Mouse (Mus musculus) liver, embryonic 11.5 days (tissue): ENCODE results near the gene Syngr3. TPM values are rescaled to one million over a fixed set of nuclear protein-coding genes. Genes with fewer than 3 reads are reported as not detected.

Source experiments
- ATAC-seq: fragments of 200-750 bp; cut with Nextera tagmentation; replicated peaks from 2 replicates; pipeline ENCODE4 v1.8.0; 2017; ENCODE audit warnings: moderate number of reproducible peaks, mild to moderate bottlenecking, moderate TSS enrichment, moderate library complexity; ENCODE audit not compliant: low FRiP score
- DNase-seq: peaks from one replicate; pipeline ENCODE4 v3.0.0-alpha.2; 2017; ENCODE audit warnings: low spot score
- H3K27ac ChIP-seq: fragments of 300-500 bp; sonication (generic); 2 replicates; pipeline ENCODE4 v1.5.1; 2014; ENCODE audit warnings: mild to moderate bottlenecking, low read depth, low read length, control low read depth
- H3K27me3 ChIP-seq: fragments of 300-500 bp; sonication (generic); replicated peaks from 2 replicates; pipeline ENCODE4 v1.6.1; 2014; ENCODE audit warnings: low read length, mixed read lengths; ENCODE audit not compliant: control insufficient read depth, insufficient read depth
- H3K36me3 ChIP-seq: fragments of 300-500 bp; sonication (generic); 2 replicates; pipeline ENCODE4 v1.6.1; 2014; ENCODE audit warnings: mild to moderate bottlenecking, low read length, moderate library complexity, mixed read lengths; ENCODE audit not compliant: control insufficient read depth, insufficient read depth
- H3K4me1 ChIP-seq: fragments of 300-500 bp; sonication (generic); replicated peaks from 2 replicates; pipeline ENCODE4 v1.6.1; 2014; ENCODE audit warnings: low read length, mixed read lengths; ENCODE audit not compliant: control insufficient read depth, insufficient read depth
- H3K4me2 ChIP-seq: fragments of 300-500 bp; sonication (generic); 2 replicates; pipeline ENCODE4 v1.6.1; 2014; ENCODE audit warnings: mild to moderate bottlenecking, control low read depth, moderate library complexity
- H3K4me3 ChIP-seq: fragments of 300-500 bp; sonication (generic); 2 replicates; pipeline ENCODE4 v1.5.1; 2014; ENCODE audit warnings: low read depth, low read length, control low read depth
- H3K9ac ChIP-seq: fragments of 300-500 bp; sonication (generic); 2 replicates; pipeline ENCODE4 v1.6.1; 2014; ENCODE audit warnings: low read depth, low read length, control low read depth
- H3K9me3 ChIP-seq: fragments of 300-500 bp; sonication (generic); 2 replicates; pipeline ENCODE4 v1.6.1; 2016; ENCODE audit warnings: low read length, inconsistent platforms, mixed read lengths; ENCODE audit not compliant: control insufficient read depth
- WGBS: fragments of 180-500 bp; shearing (Covaris S2); extraction: QIAGEN DNeasy Blood & Tissue Kit; methylation state at CpG from one replicate; pipeline ENCODE4 v1.1.7; 2014; 5-methylcytosine and 5-hydroxymethylcytosine counted together
- polyA plus RNA-seq: library from polyadenylated mRNA; unstranded; fragments of >200 nt; fragmentation: Nextera tagmentation; extraction: Ambion mirVana; gene quantifications from 2 replicates; pipeline ENCODE4 v1.2.1, GENCODE M21; 2014

Gene Syngr3
- polyA plus RNA-seq, 1 experiment from 2014 or later = 0.49 TPM

DNA sequence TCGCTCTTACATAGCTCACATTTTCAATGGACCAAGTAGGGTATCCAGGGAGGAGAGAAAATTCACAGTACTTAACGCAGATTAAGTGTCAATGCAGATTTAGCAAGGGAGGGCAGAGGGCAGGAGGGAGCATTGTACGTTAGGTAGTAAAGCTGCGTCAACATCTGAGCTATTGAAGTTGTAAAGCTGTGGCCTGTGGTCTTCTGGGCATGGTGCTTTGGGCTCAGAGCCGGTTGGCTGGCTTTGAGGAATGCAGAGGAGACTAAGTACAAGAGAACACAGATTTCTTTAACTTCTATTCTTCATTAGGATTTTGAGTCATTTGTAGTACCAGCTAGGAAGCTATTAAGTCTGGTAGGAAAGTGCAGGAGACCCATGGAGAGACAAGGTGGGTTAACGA is 25.8 kb upstream of the Syngr3 start:
- peaks cover 6% of the 10 kb centered on the region for H3K36me3 ChIP-seq
- no peaks in the 10 kb centered on the region for H3K27me3 ChIP-seq
- H3K4me1 ChIP-seq = peaks cover 8% of the 10 kb centered on the region
- no peak overlapping the region for H3K4me3 ChIP-seq
- no peak for ATAC-seq
- WGBS = 84% methylated on average over 6 of the region's 6 CpGs
- H3K9ac ChIP-seq = no peak overlapping the region
- no peaks in the 10 kb centered on the region for H3K9me3 ChIP-seq
- no peak for DNase-seq
- no peak overlapping the region for H3K27ac ChIP-seq
- no peak overlapping the region for H3K4me2 ChIP-seq

DNA sequence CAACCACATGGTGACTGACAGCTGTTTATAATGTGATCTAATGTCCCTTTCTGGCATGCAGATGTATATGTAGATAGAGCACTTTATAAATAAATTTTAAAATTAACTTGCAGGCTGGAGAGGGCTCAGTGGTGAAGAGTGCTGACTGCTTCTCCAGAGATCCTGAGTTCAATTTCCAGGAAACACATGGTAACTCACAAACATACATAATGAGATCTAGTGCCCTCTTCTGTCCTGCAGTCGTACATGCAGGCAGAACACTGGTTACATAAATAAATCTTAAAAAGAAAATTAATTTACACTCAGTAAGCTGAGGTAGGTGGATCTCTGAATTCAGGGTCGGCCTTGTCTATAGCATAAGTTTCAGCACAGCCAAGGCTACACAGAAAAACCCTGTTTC is 18.9 kb upstream of the Syngr3 start:
- ATAC-seq = no peak
- peaks cover 16% of the 10 kb centered on the region; the same call in 1 of the 2 replicates for H3K36me3 ChIP-seq
- H3K4me2 ChIP-seq = peak overlapping the region; percentile 73
- H3K27me3 ChIP-seq = no peaks in the 10 kb centered on the region
- H3K27ac ChIP-seq = no peak overlapping the region
- WGBS = 20% methylated on average over 2 of the region's 2 CpGs
- H3K9me3 ChIP-seq = no peaks in the 10 kb centered on the region
- no peak for DNase-seq
- H3K9ac ChIP-seq = no peak overlapping the region
- peaks cover 12% of the 10 kb centered on the region; the same call in 1 of the 2 replicates for H3K4me1 ChIP-seq
- H3K4me3 ChIP-seq = peak overlapping the region; percentile 55

- H3K36me3 ChIP-seq = peaks cover 18% of the 10 kb centered on the region; the same call in 1 of the 2 replicates
- peaks cover 12% of the 10 kb centered on the region; the same call in 1 of the 2 replicates for H3K4me1 ChIP-seq
- DNase-seq (peak; percentile 64), ATAC-seq (peak; percentile 50)
- WGBS = 4% methylated on average over 24 of the region's 24 CpGs
- H3K27me3 ChIP-seq = no peaks in the 10 kb centered on the region
- H3K4me3 ChIP-seq = peak overlapping the region; percentile 55
- no peaks in the 10 kb centered on the region for H3K9me3 ChIP-seq
- H3K4me2 ChIP-seq = peak overlapping the region; percentile 73
- peak overlapping the region; percentile 60 for H3K9ac ChIP-seq
- H3K27ac ChIP-seq = peak overlapping the region; percentile 40
These were observed 18.2 kb upstream of the Syngr3 start for GRCm38 (mm10) chr17:24707801-24708425.

DNA sequence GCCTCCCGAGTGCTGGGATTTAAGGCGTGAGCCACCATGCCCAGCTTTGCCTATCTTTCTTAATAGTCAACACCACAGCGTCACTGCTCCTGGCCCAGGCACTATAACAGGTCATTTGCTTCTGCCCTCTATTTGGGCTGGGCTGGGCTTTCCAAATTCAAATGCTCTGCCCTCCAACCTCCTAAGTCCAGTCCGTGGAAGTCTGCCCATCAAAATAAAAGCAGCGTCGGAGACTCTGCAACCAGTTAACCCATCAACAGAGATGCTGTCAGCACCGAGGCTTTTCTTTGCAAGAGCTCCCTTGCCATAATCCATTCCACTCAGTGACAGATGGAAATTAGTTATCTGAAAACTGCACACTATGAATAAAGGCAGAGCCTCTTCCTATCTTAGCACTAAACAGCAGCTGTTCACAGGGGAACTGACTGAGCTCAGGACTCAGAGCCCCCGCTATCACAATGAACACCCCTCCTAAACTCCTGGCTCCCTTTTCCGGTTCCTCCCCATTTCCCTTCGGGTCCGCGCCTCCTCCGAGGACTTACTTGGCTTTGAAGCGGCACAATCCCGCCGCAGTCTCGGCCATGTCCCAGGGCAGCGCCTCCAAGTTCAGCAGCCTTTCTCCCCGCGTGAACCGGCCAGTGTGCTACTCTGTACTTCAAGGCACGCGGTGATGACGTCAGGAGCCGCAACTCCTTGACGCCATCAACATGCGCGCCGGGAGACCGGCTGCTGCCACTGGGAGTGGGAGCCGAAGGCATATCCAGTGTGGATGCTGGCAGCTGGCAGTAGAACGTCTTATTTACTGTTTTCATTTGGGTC is 17.4 kb upstream of the Syngr3 start, which contains the start of gene Tbl3:
Gene Tbl3 (minus strand): TSS at position 679 of the 819 bp plus-strand sequence.
- WGBS = 3% methylated on average over 32 of the region's 32 CpGs
- Histone ChIP-seq H3K9ac (peak within 1 kb of the TSS; percentile 60), H3K4me3 (peak within 1 kb of the TSS; percentile 55)

GRCm38 (mm10) chr17:24705821-24706220 is 16.1 kb upstream of the Syngr3 start:
- Histone ChIP-seq H3K9ac (no peak overlapping the region), H3K27ac (no peak overlapping the region), H3K9me3 (no peaks in the 10 kb centered on the region), H3K4me1 (peaks cover 12% of the 10 kb centered on the region; the same call in 1 of the 2 replicates), H3K27me3 (no peaks in the 10 kb centered on the region), H3K4me2 (peak overlapping the region; percentile 73; the same call in 1 of the 2 replicates), H3K36me3 (peaks cover 35% of the 10 kb centered on the region; the same call in 1 of the 2 replicates), H3K4me3 (peak overlapping the region; percentile 55; the same call in 1 of the 2 replicates)
- WGBS = 92% methylated on average over 3 of the region's 3 CpGs
- ATAC-seq (no peak), DNase-seq (no peak)

More for the DNA sequence above, 17.4 kb upstream of the Syngr3 start, which contains the start of gene Tbl3:
- ATAC-seq (peak; percentile 84), DNase-seq (peak; percentile 94)
- no peaks in the 10 kb centered on the region for H3K27me3 ChIP-seq
- H3K36me3 ChIP-seq = peaks cover 22% of the 10 kb centered on the region; the same call in 1 of the 2 replicates
- H3K9me3 ChIP-seq = no peaks in the 10 kb centered on the region
- H3K27ac ChIP-seq = peak within 1 kb of the TSS; percentile 40
- H3K4me2 ChIP-seq = peak within 1 kb of the TSS; percentile 73
- H3K4me1 ChIP-seq = peaks cover 12% of the 10 kb centered on the region; the same call in 1 of the 2 replicates

DNA sequence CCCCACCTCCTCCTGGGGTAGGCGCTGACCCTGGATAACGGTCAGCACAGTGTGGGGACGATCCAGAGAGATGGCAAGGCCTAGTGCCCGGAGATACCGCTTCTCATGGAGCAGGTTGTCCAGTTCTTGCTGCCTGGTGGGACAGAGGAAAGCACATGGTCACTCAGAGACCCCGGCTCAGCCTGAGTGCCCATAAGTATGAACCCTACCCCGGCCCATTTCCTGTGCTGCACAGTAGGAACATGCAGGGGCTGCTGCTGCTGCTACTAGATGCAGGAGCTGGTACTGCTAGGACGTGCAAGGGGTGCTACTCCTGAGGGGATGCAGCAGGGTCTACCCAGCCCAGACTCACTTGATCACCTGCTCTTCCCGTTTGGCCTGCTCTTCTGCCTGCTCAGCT is 11.5 kb upstream of the Syngr3 start:
- H3K36me3 ChIP-seq = peaks cover 45% of the 10 kb centered on the region; the same call in 1 of the 2 replicates
- H3K4me1 ChIP-seq = peaks cover 16% of the 10 kb centered on the region
- DNase-seq = no peak
- H3K27me3 ChIP-seq = no peaks in the 10 kb centered on the region
- no peak overlapping the region for H3K27ac ChIP-seq
- 88% methylated on average over 9 of the region's 9 CpGs for WGBS
- no peak overlapping the region for H3K4me2 ChIP-seq
- H3K4me3 ChIP-seq = no peak overlapping the region
- no peak for ATAC-seq
- no peak overlapping the region for H3K9ac ChIP-seq
- H3K9me3 ChIP-seq = no peaks in the 10 kb centered on the region

- Histone ChIP-seq H3K9me3 (no peaks in the 10 kb centered on the region), H3K4me3 (no peak overlapping the region), H3K4me2 (no peak overlapping the region), H3K36me3 (peaks cover 36% of the 10 kb centered on the region; the same call in 1 of the 2 replicates), H3K9ac (no peak overlapping the region), H3K27ac (peak overlapping the region; percentile 3; the same call in 1 of the 2 replicates), H3K4me1 (peaks cover 16% of the 10 kb centered on the region), H3K27me3 (no peaks in the 10 kb centered on the region)
- DNase-seq (no peak), ATAC-seq (no peak)
- 86% methylated on average over 2 of the region's 2 CpGs for WGBS
These were observed 9.7 kb upstream of the Syngr3 start for GRCm38 (mm10) chr17:24699473-24699872.

- Histone ChIP-seq H3K27ac (no peak overlapping the region), H3K4me3 (no peak overlapping the region), H3K4me1 (peaks cover 16% of the 10 kb centered on the region), H3K4me2 (no peak overlapping the region), H3K9me3 (no peaks in the 10 kb centered on the region), H3K36me3 (peaks cover 32% of the 10 kb centered on the region; the same call in 1 of the 2 replicates), H3K27me3 (no peaks in the 10 kb centered on the region), H3K9ac (no peak overlapping the region)
- DNase-seq (no peak), ATAC-seq (no peak)
- WGBS = 71% methylated on average over 9 of the region's 9 CpGs
These were observed 9.0 kb upstream of the Syngr3 start for GRCm38 (mm10) chr17:24698715-24699114.
